Mouse (Mus musculus) megakaryocyte, embryonic 14.5 days (primary cell): Measurements from ENCODE around the gene Esp4. TPM values are rescaled to one million over a fixed set of nuclear protein-coding genes. Genes with fewer than 3 reads are reported as not detected.
"Not testable (repeated sequence)": the region's sequence is repeated elsewhere in the genome, so short reads cannot be mapped to it uniquely, and the experiment has no call there.

ENCODE experiments used
- H3K27me3 ChIP-seq: replicated peaks from 2 replicates; pipeline ENCODE3; 2012; ENCODE audit warnings: inconsistent platforms
- H3K36me3 ChIP-seq: replicated peaks from 2 replicates; pipeline ENCODE3; 2012; ENCODE audit warnings: low read length, inconsistent platforms, mixed read lengths
- H3K4me1 ChIP-seq: 2 replicates; pipeline ENCODE4 v1.6.1; 2012; ENCODE audit warnings: inconsistent platforms
- H3K4me3 ChIP-seq: replicated peaks from 2 replicates; pipeline ENCODE3; 2012; ENCODE audit warnings: moderate library complexity, mild to moderate bottlenecking, inconsistent platforms
- H3K9me3 ChIP-seq: 2 replicates; pipeline ENCODE4 v1.6.1; 2012; ENCODE audit warnings: inconsistent platforms
- FLI1 ChIP-seq: IDR thresholded peaks from 2 replicates; pipeline ENCODE4 v1.6.1; 2012; ENCODE audit warnings: low read length, inconsistent platforms, mixed read lengths
- GATA1 ChIP-seq: IDR thresholded peaks from 3 replicates; pipeline ENCODE4 v1.6.1; 2012; ENCODE audit warnings: mixed read lengths, low read length, inconsistent platforms, borderline replicate concordance
- polyA plus RNA-seq: library from polyadenylated mRNA; stranded (reverse); fragments of >175 nt; gene quantifications from 2 replicates; pipeline ENCODE4 v1.2.3, GENCODE M21; 2012; ENCODE audit warnings: low replicate concordance; ENCODE audit not compliant: insufficient read depth

Esp4 gene
- polyA plus RNA-seq = not detected in 2 replicates

- no peak within 1 kb of the TSS for H3K4me3 ChIP-seq
- no peaks in the 10 kb centered on the region for H3K27me3 ChIP-seq
- H3K9me3 ChIP-seq = no peaks in the 10 kb centered on the region
- no peaks in the 10 kb centered on the region for H3K36me3 ChIP-seq
- no peaks in the 10 kb centered on the region for H3K4me1 ChIP-seq
- TF ChIP-seq GATA1 (no peak), FLI1 (no peak)
Measured at GRCm38 (mm10) chr17:40598294-40598693, at the start of gene Esp4. TSS of gene Esp4 (plus strand) at chr17:40598594.

GRCm38 (mm10) chr17:40553470-40553869 lies 44.9 kb upstream of the Esp4 start:
- Histone ChIP-seq H3K9me3 (0 out of 2 replicates have a peak, but pooled peaks cover 3% of the 10 kb centered on the region), H3K4me1 (no peaks in the 10 kb centered on the region), H3K4me3 (no peak overlapping the region), H3K36me3 (no peaks in the 10 kb centered on the region), H3K27me3 (no peaks in the 10 kb centered on the region)
- TF ChIP-seq FLI1 (no peak), GATA1 (no peak)

- Histone ChIP-seq H3K27me3 (no peaks in the 10 kb centered on the region), H3K36me3 (no peaks in the 10 kb centered on the region), H3K4me1 (no peaks in the 10 kb centered on the region), H3K4me3 (no peak within 1 kb of the TSS), H3K9me3 (no peaks in the 10 kb centered on the region)
- no peak for TF ChIP-seq FLI1
- no peak for TF ChIP-seq GATA1
Measured at GRCm38 (mm10) chr17:40561207-40561606, 37.2 kb upstream of the Esp4 start, which contains the start of gene Esp6. TSS of gene Esp6 (plus strand) at chr17:40561507.

GRCm38 (mm10) chr17:40583906-40584305 lies 14.5 kb upstream of the Esp4 start:
- H3K36me3 ChIP-seq, H3K9me3 ChIP-seq, H3K27me3 ChIP-seq, H3K4me1 ChIP-seq, H3K4me3 ChIP-seq: not testable (repeated sequence)

- H3K4me3 ChIP-seq = no peak overlapping the region
- H3K9me3 ChIP-seq = no peaks in the 10 kb centered on the region
- no peaks in the 10 kb centered on the region for H3K36me3 ChIP-seq
- no peaks in the 10 kb centered on the region for H3K4me1 ChIP-seq
- H3K27me3 ChIP-seq = no peaks in the 10 kb centered on the region
- TF ChIP-seq FLI1 = no peak
Measured at GRCm38 (mm10) chr17:40591297-40591696, 7.1 kb upstream of the Esp4 start.

- H3K4me3 ChIP-seq, H3K36me3 ChIP-seq, H3K27me3 ChIP-seq: not testable (repeated sequence)
Measured at GRCm38 (mm10) chr17:40631775-40632174, 33.4 kb downstream of the Esp4 start, which contains the start of gene Esp3. TSS of gene Esp3 (plus strand) at chr17:40632075.

More at GRCm38 (mm10) chr17:40631775-40632174, 33.4 kb downstream of the Esp4 start, which contains the start of gene Esp3:
- H3K9me3 ChIP-seq, H3K4me1 ChIP-seq: not testable (repeated sequence)

Other genes starting within 250 kb of the Esp4 start
- not detected in 2 replicates for gene Esp8, start 78.6 kb upstream of the Esp4 start, polyA plus RNA-seq
- not detected in 2 replicates for gene Esp6, start 37.1 kb upstream of the Esp4 start, polyA plus RNA-seq
- not detected in 2 replicates for gene Esp3, start 33.5 kb downstream of the Esp4 start, polyA plus RNA-seq
- gene Esp1, start 128.5 kb downstream of the Esp4 start, polyA plus RNA-seq = not detected in 2 replicates
- not detected in 2 replicates for gene Crisp2, start 208.4 kb downstream of the Esp4 start, polyA plus RNA-seq
- not detected in 2 replicates for gene Rhag, start 212.5 kb downstream of the Esp4 start, polyA plus RNA-seq